Mouse (Mus musculus): ENCODE measurements around the gene Rnase1.
"Not testable (repeated sequence)": the region's sequence is repeated elsewhere in the genome, so short reads cannot be mapped to it uniquely, and the experiment has no call there.

Rnase1 gene

GRCm38 (mm10) chr14:51146685-51147084, at the start of gene Rnase1:
TSS of gene Rnase1 (minus strand) at chr14:51146785.
- TF ChIP-seq GATA4 (IDR thresholded peaks at IDR 0.05; ENCODE audit: insufficient replicate concordance, low read length), result no peak

GRCm38 (mm10) chr14:51195681-51196080, 49.1 kb upstream of the Rnase1 start:
- TF ChIP-seq GATA4 (IDR thresholded peaks at IDR 0.05; ENCODE audit: insufficient replicate concordance, low read length), result no peak

GRCm38 (mm10) chr14:51173843-51174242, 27.3 kb upstream of the Rnase1 start:
- no peak for TF ChIP-seq GATA4 (IDR thresholded peaks at IDR 0.05; ENCODE audit: insufficient replicate concordance, low read length)

- no peak for TF ChIP-seq GATA4 (IDR thresholded peaks at IDR 0.05; ENCODE audit: insufficient replicate concordance, low read length)
Observed at GRCm38 (mm10) chr14:51166068-51166467, 19.5 kb upstream of the Rnase1 start.

GRCm38 (mm10) chr14:51165435-51165834, 18.9 kb upstream of the Rnase1 start:
- no peak for TF ChIP-seq GATA4 (IDR thresholded peaks at IDR 0.05; ENCODE audit: insufficient replicate concordance, low read length)

GRCm38 (mm10) chr14:51161976-51162375, 15.4 kb upstream of the Rnase1 start, which contains the start of gene Rnase2b:
TSS of gene Rnase2b (plus strand) at chr14:51162260.
- not testable (repeated sequence) for TF ChIP-seq GATA4 (IDR thresholded peaks at IDR 0.05; ENCODE audit: insufficient replicate concordance, low read length)

- no peak for TF ChIP-seq GATA4 (IDR thresholded peaks at IDR 0.05; ENCODE audit: insufficient replicate concordance, low read length)
Observed at GRCm38 (mm10) chr14:51157072-51157471, 10.5 kb upstream of the Rnase1 start.

- no peak for TF ChIP-seq GATA4 (IDR thresholded peaks at IDR 0.05; ENCODE audit: insufficient replicate concordance, low read length)
Observed at GRCm38 (mm10) chr14:51156736-51157068, 10.1 kb upstream of the Rnase1 start.

GRCm38 (mm10) chr14:51156056-51156735, 9.6 kb upstream of the Rnase1 start:
- TF ChIP-seq GATA4 (IDR thresholded peaks at IDR 0.05; ENCODE audit: insufficient replicate concordance, low read length), result no peak

GRCm38 (mm10) chr14:51152249-51152870, 5.8 kb upstream of the Rnase1 start:
- TF ChIP-seq GATA4 (IDR thresholded peaks at IDR 0.05; ENCODE audit: insufficient replicate concordance, low read length), result no peak

GRCm38 (mm10) chr14:51150206-51150831, 3.7 kb upstream of the Rnase1 start:
- no peak for TF ChIP-seq GATA4 (IDR thresholded peaks at IDR 0.05; ENCODE audit: insufficient replicate concordance, low read length)

GRCm38 (mm10) chr14:51149164-51149563, 2.6 kb upstream of the Rnase1 start:
- no peak for TF ChIP-seq GATA4 (IDR thresholded peaks at IDR 0.05; ENCODE audit: insufficient replicate concordance, low read length)

- no peak for TF ChIP-seq GATA4 (IDR thresholded peaks at IDR 0.05; ENCODE audit: insufficient replicate concordance, low read length)
Observed at GRCm38 (mm10) chr14:51148006-51148405, 1.4 kb upstream of the Rnase1 start.

GRCm38 (mm10) chr14:51145521-51145920, 1.1 kb downstream of the Rnase1 start:
- no peak for TF ChIP-seq GATA4 (IDR thresholded peaks at IDR 0.05; ENCODE audit: insufficient replicate concordance, low read length)

- TF ChIP-seq GATA4 (IDR thresholded peaks at IDR 0.05; ENCODE audit: insufficient replicate concordance, low read length), result no peak
Observed at GRCm38 (mm10) chr14:51144451-51144850, 2.1 kb downstream of the Rnase1 start.

GRCm38 (mm10) chr14:51143937-51144336, 2.6 kb downstream of the Rnase1 start:
- TF ChIP-seq GATA4 (IDR thresholded peaks at IDR 0.05; ENCODE audit: insufficient replicate concordance, low read length), result no peak

All from liver, adult (tissue).